Mouse (Mus musculus) neural tube, embryonic 10.5 days (tissue): ENCODE results near the gene Rph3a.
"Not testable (repeated sequence)": the region's sequence is repeated elsewhere in the genome, so short reads cannot be mapped to it uniquely, and the experiment has no call there.

Source experiments
- DNase-seq: peaks from one replicate; pipeline ENCODE4 v3.0.0-alpha.2; 2017; ENCODE audit warnings: low spot score; ENCODE audit errors: extremely low spot score

Gene Rph3a

DNA sequence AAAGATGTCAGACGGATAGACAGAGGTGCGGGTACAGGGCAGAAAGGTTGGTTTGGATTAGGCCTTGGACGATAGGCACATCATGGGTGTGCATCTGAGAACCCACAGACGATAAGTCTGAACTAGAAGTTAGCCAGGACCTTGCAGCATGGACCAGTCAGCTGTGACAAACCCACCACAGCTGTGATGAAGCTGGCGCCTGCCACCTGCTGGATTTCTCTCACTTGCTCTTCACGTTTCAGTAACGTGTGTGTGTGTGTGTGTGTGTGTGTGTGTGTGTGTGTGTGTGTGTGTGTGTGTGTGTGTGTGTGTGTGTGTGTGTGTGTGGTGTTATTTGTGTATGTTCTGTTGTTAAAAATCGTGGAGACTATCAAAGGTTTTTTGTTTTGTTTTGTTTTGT is 95.7 kb downstream of the Rph3a start, which contains the start of gene Oas1d:
TSS of gene Oas1d (plus strand) at position 333 of the 400 bp plus-strand sequence.
- not testable (repeated sequence) for DNase-seq

DNA sequence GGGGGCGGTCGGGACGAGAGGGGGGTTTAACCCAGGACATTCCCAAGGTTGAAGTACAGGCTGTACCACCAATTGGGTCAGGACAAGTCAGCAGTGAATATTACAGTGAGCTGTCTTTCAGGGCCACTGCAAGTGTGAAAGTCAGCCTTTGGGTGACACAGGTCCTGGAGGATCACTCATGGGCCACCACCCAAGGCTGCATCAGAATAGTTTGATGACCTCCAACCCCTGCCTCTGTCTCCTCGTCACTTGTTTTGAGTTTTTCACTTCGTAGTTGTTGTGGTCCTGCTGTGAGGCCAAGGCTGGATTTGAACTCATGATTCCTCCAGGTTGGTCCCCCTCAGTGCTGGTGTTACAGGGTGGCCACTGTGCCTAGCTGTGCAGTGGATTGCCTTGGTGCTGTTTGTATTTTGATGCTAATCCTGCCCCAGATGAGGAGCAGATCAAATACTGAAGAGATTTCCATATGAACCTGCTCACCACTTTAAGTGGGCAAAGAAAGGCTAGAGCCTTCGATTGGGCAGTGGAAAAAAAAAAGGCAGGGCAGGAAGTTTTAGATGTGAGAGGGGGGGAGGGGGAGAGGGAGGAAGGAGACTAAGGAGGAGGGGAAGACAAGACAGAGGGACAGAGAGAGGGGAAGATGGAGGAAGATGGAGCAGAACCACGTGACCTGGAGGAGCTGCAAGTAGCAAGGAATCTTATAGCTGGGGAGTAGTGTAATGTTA is 101.5 kb downstream of the Rph3a start:
- DNase-seq: no peak

DNA sequence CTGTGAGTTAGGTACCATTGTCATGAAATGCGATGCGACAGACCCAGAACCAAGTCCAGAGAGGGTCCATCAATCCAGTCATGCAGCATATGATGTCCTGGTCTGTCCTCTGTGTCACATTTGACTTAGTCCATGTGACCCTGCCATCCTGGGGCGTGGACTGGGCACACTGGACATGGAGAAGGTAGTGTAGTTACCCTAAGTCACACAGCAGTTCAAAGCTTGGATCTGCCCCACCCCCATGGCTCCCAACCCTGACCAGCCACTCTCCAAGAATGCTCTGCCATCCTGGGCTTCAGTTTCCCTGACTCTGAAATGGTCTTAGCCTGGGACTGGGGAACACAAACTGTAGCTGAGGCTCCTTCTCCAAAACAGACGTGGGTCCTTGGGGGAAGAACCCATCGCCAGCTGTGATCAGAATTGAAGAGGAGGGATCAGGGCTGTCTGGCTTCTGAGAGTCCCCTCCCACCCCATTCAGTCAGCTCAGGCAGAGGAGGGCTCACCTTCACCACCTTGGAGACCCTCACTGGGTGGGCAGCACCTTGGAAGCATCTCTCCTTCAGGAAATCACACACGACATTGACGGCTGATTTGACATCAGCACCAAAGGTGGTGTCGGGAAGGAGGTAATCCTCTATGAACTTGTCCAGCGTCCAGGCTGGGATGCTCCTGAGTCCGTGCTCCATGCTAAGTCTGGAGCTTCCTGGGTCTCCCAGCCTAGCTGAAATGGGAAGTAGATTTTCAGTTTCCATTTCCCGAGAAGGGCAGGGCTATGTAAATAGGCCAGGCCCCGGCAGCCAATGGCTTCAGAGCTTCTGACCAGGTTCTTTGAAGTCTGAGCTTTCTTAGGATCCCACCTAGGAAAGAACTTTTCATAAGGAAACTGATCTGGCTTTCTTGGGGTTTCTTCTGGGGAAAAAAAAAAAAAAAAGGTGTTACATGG is 102.8 kb downstream of the Rph3a start, which contains the start of gene Oas1a:
TSS of gene Oas1a (minus strand) at position 731 of the 943 bp plus-strand sequence.
- DNase-seq: not testable (repeated sequence)

DNA sequence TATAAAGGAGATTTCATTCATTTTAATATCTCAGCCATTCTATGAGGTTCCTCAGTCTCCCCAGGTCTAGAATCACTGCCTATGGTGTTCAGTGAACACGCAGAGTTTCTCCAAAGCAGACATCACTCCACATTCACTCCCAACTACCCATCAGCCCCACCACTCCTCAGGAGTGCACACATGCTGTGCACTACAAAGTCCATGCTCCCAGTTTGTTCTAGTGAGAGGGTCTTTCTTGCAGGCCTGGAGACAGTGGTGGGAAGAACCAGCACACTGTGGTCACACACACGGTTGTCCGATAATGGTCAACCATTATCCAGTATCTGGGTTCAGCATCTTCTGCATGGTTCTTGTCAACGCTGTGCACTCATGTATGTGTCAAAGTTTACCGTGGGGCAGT is 107.8 kb downstream of the Rph3a start:
- no peak for DNase-seq

DNA sequence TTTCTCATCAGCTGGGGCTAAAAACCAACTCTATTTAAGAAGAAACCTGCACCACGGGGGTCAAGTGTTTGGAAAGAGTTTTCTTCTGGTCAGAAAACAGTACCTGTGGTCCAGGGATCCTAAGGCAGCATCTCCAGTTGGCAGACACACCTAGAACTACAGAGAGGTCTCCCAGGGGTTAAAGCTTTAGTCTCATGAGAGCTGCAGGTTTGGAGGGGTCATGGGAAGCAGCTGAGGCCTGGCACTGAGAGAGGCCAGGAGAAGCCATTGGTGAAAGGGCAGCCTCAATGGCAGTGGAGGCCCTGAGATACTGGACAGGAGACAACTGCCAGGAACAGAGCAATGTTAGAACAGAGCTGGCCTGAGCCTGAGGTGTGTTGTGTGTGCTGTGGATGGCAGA is 109.2 kb downstream of the Rph3a start:
- DNase-seq: no peak

DNA sequence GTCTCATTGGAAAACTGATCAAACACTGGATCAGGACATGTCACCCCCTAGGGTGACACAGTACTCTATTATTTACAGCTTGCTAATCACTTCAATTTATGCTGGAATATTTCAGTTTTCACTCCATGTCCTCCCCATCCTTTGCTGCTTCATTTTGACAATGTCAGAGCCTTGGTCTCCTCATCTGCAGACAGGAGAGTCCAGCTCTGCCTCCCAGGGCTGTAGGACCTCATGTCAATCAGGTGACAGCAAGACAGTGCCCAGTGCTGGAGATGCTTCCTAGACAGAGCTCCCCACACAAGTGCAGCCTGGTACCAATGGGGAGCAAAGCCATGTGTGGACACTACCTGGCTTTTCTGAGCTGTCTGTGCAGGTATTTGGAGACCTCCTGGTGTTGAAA is 111.2 kb downstream of the Rph3a start:
- DNase-seq: no peak

DNA sequence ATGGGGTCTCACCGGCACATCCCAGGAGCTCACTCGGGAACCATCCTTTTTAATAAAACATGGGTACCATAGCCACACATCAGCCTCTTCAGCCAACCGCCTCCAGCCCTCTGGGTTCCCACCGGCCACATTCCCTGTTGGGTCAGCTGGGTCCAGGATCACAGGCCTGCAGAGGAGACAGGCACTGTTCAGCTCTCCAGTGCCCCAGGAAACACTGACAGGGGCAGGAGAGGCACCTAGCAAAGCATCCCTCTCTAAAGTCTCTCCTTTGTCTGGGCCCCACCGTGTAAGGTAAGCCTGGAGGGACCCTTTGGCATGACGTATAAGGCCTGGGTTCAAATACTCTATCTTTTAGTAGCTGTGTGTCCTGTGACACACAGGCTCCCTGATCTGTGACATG is 111.6 kb downstream of the Rph3a start:
- DNase-seq: no peak

DNA sequence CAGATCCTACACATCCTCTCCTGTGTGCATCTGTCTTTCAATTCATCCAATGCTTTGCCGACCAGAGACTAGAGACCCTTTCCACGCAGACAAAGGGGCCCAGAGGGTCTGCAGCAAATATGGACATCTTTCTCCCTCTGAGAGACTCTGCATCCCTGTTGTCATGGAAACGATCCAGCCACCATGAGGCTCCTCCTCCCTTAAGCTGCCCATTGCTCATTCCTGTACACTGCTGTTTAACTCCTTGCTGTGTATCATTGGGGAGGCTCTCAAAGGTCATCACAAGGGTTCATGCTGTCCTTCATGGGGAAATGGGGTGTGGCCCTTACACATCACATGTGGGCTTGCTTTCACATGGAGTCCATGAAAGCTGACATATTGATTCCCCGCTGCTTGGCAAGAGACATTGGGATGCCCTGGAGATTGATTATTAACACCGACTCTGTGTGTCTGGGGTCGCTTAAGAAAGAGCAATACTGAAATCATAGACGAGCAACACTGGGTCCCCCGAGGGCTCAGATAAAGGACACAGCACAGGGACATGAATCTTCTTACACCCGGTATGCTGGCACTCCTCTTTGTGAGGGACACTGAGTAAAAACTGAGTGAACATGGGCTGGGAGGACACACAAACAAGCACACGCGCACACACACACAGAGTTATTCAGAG is 114.5 kb downstream of the Rph3a start:
- DNase-seq: no peak

DNA sequence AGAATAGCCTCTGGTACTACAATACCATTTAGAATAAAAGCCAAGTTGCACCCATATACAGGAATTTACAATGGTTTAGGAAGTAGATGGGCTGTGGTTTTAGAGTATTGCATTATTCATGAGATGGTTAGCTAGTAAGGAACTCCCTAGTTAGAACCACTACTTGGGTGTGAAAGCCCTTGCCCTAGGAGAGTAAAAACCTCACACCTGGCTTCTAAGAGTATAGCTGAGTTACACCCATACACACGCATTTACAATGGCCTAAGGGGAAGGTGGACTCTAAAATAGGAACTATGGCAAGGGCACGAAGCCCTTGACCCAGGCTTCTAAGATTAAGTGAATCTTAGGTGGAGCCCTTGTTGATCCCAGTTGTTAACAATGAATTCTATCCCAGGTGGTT is 115.2 kb downstream of the Rph3a start:
- not testable (repeated sequence) for DNase-seq

DNA sequence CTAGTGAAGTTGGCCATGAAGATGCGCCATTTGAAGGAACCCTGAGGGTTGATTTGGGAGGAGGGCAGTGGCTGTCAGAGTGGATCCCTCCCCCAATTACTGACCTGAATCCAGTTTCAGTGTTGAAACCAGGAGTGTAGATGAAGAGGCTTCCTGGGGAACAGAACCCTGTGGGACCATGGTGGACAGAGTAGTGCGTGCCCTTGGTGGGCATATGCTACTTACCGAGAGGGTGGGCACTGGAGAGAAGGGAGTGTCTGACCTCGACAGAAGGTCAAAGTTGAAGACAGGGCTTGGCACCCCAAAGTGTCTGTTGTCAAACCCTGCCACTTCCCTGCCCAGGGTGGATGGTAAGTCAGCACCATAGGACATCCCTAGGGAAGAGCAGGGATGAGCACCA is 116.0 kb downstream of the Rph3a start:
- DNase-seq: not testable (repeated sequence)

DNA sequence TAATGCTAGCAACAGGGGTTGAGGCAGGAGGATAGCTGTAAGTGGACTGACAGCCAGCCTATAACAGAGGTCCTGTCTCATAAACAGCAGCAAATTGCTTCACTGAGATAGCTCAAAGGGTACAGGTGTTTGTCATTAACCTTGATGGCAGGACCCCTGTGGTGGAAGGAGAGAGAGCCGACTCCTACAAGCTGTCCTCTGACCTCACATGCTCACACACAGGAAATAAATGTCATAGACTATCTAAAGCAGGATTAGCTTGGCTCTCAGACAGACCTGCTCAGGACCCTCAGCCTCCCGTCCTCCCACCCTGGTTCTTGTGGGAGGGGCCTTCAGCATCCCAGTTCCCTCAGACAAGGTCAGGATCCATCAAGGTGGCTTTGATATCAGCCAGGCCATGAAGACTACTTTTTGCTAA is 117.6 kb downstream of the Rph3a start:
- no peak for DNase-seq

DNA sequence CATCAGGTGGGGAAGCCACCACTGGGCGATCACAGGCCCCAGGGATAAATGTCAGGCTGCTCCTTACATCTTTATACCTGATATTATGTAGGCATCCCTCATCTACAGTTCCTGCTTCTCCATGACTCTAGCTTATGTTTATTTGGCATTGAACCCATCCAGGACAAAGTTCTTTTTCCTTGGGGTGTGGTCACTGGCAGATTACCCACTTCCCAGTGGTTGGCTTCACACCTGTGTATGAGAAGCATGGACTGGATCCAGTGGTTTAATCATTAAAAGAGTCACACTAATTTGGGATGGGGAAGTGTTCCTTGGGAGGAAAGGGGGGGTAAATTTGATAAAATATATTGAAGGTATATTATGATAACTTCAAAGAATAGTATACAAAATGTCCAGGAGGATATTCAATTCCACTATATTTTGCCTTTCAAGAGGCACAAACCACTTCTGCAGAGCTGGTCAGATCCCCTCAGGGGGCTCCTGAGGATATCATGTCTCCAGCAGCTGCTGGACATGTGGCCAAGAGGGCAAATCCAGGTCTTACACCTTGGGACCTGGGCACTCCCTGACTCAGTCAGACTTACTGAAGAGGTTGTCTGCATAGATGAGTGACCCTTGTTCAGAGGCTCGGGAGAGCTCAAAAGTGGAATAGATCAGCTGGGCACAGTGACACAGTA is 118.2 kb downstream of the Rph3a start:
- DNase-seq: not testable (repeated sequence)

DNA sequence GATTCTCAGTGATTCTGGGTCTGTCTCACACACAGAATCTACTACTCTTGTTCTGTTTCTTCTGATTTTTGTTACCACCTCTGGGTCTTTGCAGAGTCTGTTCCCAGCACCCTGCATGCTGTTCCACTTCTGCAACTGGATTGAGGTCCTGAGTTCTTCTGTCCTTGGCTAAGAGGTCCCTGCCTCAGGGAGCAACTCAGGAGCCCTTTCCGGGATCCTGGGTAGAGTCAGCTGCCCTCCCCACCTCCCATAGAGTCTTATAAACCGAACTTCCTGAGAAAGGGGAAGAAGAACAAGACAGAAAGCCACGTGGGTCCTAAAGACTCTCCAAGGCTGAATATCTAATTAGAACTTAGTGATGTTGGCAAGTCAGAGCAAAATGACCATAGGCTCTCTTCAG is 118.9 kb downstream of the Rph3a start:
- no peak for DNase-seq
